Mouse (Mus musculus): ENCODE measurements around the gene Prdm2.

GRCm38 (mm10) chr4:143114232-143114979 is 98.4 kb downstream of the Prdm2 start:
- TF ChIP-seq GATA1 (IDR thresholded peaks at IDR 0.05; ENCODE audit: low read length) = no peak
- no peak for TF ChIP-seq TAL1 (IDR thresholded peaks at IDR 0.05; ENCODE audit: low read length)
